Mouse (Mus musculus): ENCODE measurements around the gene Tfdp2. TPM values are rescaled to one million over a fixed set of nuclear protein-coding genes. Genes with fewer than 3 reads are reported as not detected.

Gene Tfdp2
- total and polyA plus RNA-seq, 2 experiments, result 6.1 to 18.3 TPM

- no peak overlapping the region for H3K9ac ChIP-seq (ENCODE audit: low read depth, low read length)
- no peak overlapping the region for H3K4me3 ChIP-seq (ENCODE audit: insufficient read depth, low read depth, low read length)
- no peaks in the 10 kb centered on the region for H3K36me3 ChIP-seq (ENCODE audit: control insufficient read depth, insufficient read depth, low read length)
- no peaks in the 10 kb centered on the region for H3K27me3 ChIP-seq (ENCODE audit: control insufficient read depth, insufficient read depth, low read length)
- no peaks in the 10 kb centered on the region for H3K4me1 ChIP-seq (ENCODE audit: control insufficient read depth, insufficient read depth, low read length)
- peaks cover 6% of the 10 kb centered on the region; the same call in 1 of the 2 replicates for H3K79me2 ChIP-seq (ENCODE audit: control insufficient read depth, insufficient read depth, low read length)
- H3K27ac ChIP-seq (replicated peaks; ENCODE audit: insufficient read depth, low read depth, low read length), result no peak overlapping the region
- peak; percentile 28 for DNase-seq (ENCODE audit: extremely low read depth, low read depth, low spot score)
- 61% methylated on average over 6 of the region's 6 CpGs for WGBS
- TF ChIP-seq CTCF (IDR thresholded peaks at IDR 0.05; ENCODE audit: low read depth, low read length) (no peak), POLR2A (IDR thresholded peaks at IDR 0.05; ENCODE audit: extremely low read depth, insufficient read depth, low read length) (no peak)
Measured at GRCm38 (mm10) chr9:96365271-96365872, 169.3 kb downstream of the Tfdp2 start.

GRCm38 (mm10) chr9:96369654-96370384, 173.7 kb downstream of the Tfdp2 start:
- Histone ChIP-seq H3K36me3 (ENCODE audit: control insufficient read depth, insufficient read depth, low read length) (no peaks in the 10 kb centered on the region), H3K27me3 (ENCODE audit: control insufficient read depth, insufficient read depth, low read length) (no peaks in the 10 kb centered on the region; the same call in 1 of the 2 replicates), H3K9ac (ENCODE audit: low read depth, low read length) (no peak overlapping the region), H3K79me2 (ENCODE audit: control insufficient read depth, insufficient read depth, low read length) (no peaks in the 10 kb centered on the region), H3K27ac (replicated peaks; ENCODE audit: insufficient read depth, low read depth, low read length) (no peak overlapping the region), H3K4me3 (ENCODE audit: insufficient read depth, low read depth, low read length) (no peak overlapping the region), H3K4me1 (ENCODE audit: control insufficient read depth, insufficient read depth, low read length) (no peaks in the 10 kb centered on the region)
- no peak for TF ChIP-seq CTCF (IDR thresholded peaks at IDR 0.05; ENCODE audit: low read depth, low read length)
- TF ChIP-seq POLR2A (IDR thresholded peaks at IDR 0.05; ENCODE audit: extremely low read depth, insufficient read depth, low read length), result no peak
- no peak for DNase-seq (ENCODE audit: extremely low read depth, low read depth, low spot score)
- WGBS, result 70% methylated on average over 5 of the region's 5 CpGs

GRCm38 (mm10) chr9:96371075-96371474, 175.0 kb downstream of the Tfdp2 start:
- no peak for DNase-seq (ENCODE audit: extremely low read depth, low read depth, low spot score)
- no peak overlapping the region for H3K4me3 ChIP-seq (ENCODE audit: insufficient read depth, low read depth, low read length)
- WGBS, result 90% methylated on average over 5 of the region's 5 CpGs
- H3K36me3 ChIP-seq (ENCODE audit: control insufficient read depth, insufficient read depth, low read length), result no peaks in the 10 kb centered on the region
- no peaks in the 10 kb centered on the region for H3K79me2 ChIP-seq (ENCODE audit: control insufficient read depth, insufficient read depth, low read length)
- H3K27ac ChIP-seq (replicated peaks; ENCODE audit: insufficient read depth, low read depth, low read length), result no peak overlapping the region
- H3K27me3 ChIP-seq (ENCODE audit: control insufficient read depth, insufficient read depth, low read length), result no peaks in the 10 kb centered on the region; the same call in 1 of the 2 replicates
- TF ChIP-seq POLR2A (IDR thresholded peaks at IDR 0.05; ENCODE audit: extremely low read depth, insufficient read depth, low read length) (no peak), CTCF (IDR thresholded peaks at IDR 0.05; ENCODE audit: low read depth, low read length) (no peak)
- no peak overlapping the region for H3K9ac ChIP-seq (ENCODE audit: low read depth, low read length)
- H3K4me1 ChIP-seq (ENCODE audit: control insufficient read depth, insufficient read depth, low read length), result no peaks in the 10 kb centered on the region

Other genes starting within 250 kb of the Tfdp2 start
- 12.6 and 13.8 TPM in 2 replicates for gene Xrn1, start 241.5 kb upstream of the Tfdp2 start, total RNA-seq (2014; rRNA removed)
- 1.2 and 1.6 TPM in 2 replicates for gene Xrn1, start 241.5 kb upstream of the Tfdp2 start, polyA plus RNA-seq (2012; rRNA removed)
- 0.37 and 0.40 TPM in 2 replicates for gene Gk5, start 76.9 kb upstream of the Tfdp2 start, total RNA-seq (2014; rRNA removed)
- 0.04 and 0.06 TPM in 2 replicates for gene Gk5, start 76.9 kb upstream of the Tfdp2 start, polyA plus RNA-seq (2012; rRNA removed)
- 22.3 and 28.0 TPM in 2 replicates for gene Atp1b3, start 168.2 kb downstream of the Tfdp2 start, total RNA-seq (2014; rRNA removed)
- 13.5 and 14.7 TPM in 2 replicates for gene Atp1b3, start 168.2 kb downstream of the Tfdp2 start, polyA plus RNA-seq (2012; rRNA removed)